Mouse (Mus musculus) erythroblast, embryonic 14.5 days (primary cell): ENCODE measurements around the gene Rps27l. TPM values are rescaled to one million over a fixed set of nuclear protein-coding genes. Genes with fewer than 3 reads are reported as not detected.

Experiments used
- H3K27me3 ChIP-seq: 2 replicates; pipeline ENCODE4 v1.6.1; 2012; ENCODE audit warnings: inconsistent platforms; ENCODE audit not compliant: control insufficient read depth
- H3K36me3 ChIP-seq: 2 replicates; pipeline ENCODE4 v1.6.1; 2012; ENCODE audit warnings: mild to moderate bottlenecking, inconsistent platforms; ENCODE audit not compliant: control insufficient read depth
- H3K4me1 ChIP-seq: 2 replicates; pipeline ENCODE4 v1.6.1; 2012; ENCODE audit warnings: inconsistent platforms; ENCODE audit not compliant: control insufficient read depth
- H3K4me3 ChIP-seq: replicated peaks from 2 replicates; pipeline ENCODE3; 2012; ENCODE audit warnings: moderate library complexity, mild to moderate bottlenecking, inconsistent platforms
- H3K9me3 ChIP-seq: 2 replicates; pipeline ENCODE4 v1.6.1; 2012; ENCODE audit warnings: low read length, inconsistent platforms, mixed read lengths; ENCODE audit not compliant: control insufficient read depth
- GATA1 ChIP-seq: IDR thresholded peaks from 2 replicates; pipeline ENCODE4 v1.6.1; 2012; ENCODE audit warnings: low read length, inconsistent platforms, mixed read lengths
- TAL1 ChIP-seq: IDR thresholded peaks from 3 replicates; pipeline ENCODE4 v1.6.1; 2012; ENCODE audit warnings: low read length, inconsistent platforms, mixed read lengths
- polyA plus RNA-seq: library from polyadenylated mRNA; stranded (reverse); fragments of >175 nt; gene quantifications from 2 replicates; pipeline ENCODE4 v1.2.3, GENCODE M21; 2012

Rps27l gene
- polyA plus RNA-seq, 1 experiment = 12.0 TPM

GRCm38 (mm10) chr9:66933869-66934808 lies 11.7 kb upstream of the Rps27l start:
- no peak for TF ChIP-seq TAL1
- TF ChIP-seq GATA1 = no peak
- H3K4me1 ChIP-seq = peaks cover 2% of the 10 kb centered on the region
- H3K36me3 ChIP-seq = no peaks in the 10 kb centered on the region
- H3K4me3 ChIP-seq = no peak overlapping the region
- H3K27me3 ChIP-seq = no peaks in the 10 kb centered on the region
- H3K9me3 ChIP-seq = no peaks in the 10 kb centered on the region

GRCm38 (mm10) chr9:66937507-66937906 lies 8.4 kb upstream of the Rps27l start:
- Histone ChIP-seq H3K27me3 (peaks cover 2% of the 10 kb centered on the region; the same call in 1 of the 2 replicates), H3K4me3 (no peak overlapping the region), H3K36me3 (no peaks in the 10 kb centered on the region), H3K9me3 (no peaks in the 10 kb centered on the region), H3K4me1 (peaks cover 2% of the 10 kb centered on the region)
- TF ChIP-seq TAL1 (no peak), GATA1 (no peak)

- Histone ChIP-seq H3K4me3 (no peak overlapping the region), H3K36me3 (no peaks in the 10 kb centered on the region), H3K27me3 (peaks cover 2% of the 10 kb centered on the region; the same call in 1 of the 2 replicates), H3K4me1 (peaks cover 2% of the 10 kb centered on the region), H3K9me3 (no peaks in the 10 kb centered on the region)
- TF ChIP-seq TAL1 (no peak), GATA1 (no peak)
These were observed 7.0 kb upstream of the Rps27l start for GRCm38 (mm10) chr9:66938836-66939235.

- no peaks in the 10 kb centered on the region for H3K27me3 ChIP-seq
- H3K36me3 ChIP-seq = peaks cover 20% of the 10 kb centered on the region
- TF ChIP-seq TAL1 = no peak
- TF ChIP-seq GATA1 = no peak
- H3K4me3 ChIP-seq = peak overlapping the region; percentile 96
- peaks cover 30% of the 10 kb centered on the region for H3K4me1 ChIP-seq
- no peaks in the 10 kb centered on the region for H3K9me3 ChIP-seq
These were observed 725 bp upstream of the Rps27l start for GRCm38 (mm10) chr9:66945161-66945560.

GRCm38 (mm10) chr9:66948536-66948935 lies 2.6 kb downstream of the Rps27l start:
- H3K4me1 ChIP-seq = peaks cover 32% of the 10 kb centered on the region
- no peak overlapping the region for H3K4me3 ChIP-seq
- no peaks in the 10 kb centered on the region for H3K27me3 ChIP-seq
- TF ChIP-seq TAL1 (no peak), GATA1 (no peak)
- peaks cover 20% of the 10 kb centered on the region for H3K36me3 ChIP-seq
- H3K9me3 ChIP-seq = no peaks in the 10 kb centered on the region

GRCm38 (mm10) chr9:66952321-66952720 lies 6.4 kb downstream of the Rps27l start:
- Histone ChIP-seq H3K4me3 (no peak overlapping the region), H3K9me3 (no peaks in the 10 kb centered on the region), H3K36me3 (peaks cover 20% of the 10 kb centered on the region), H3K27me3 (no peaks in the 10 kb centered on the region), H3K4me1 (peaks cover 7% of the 10 kb centered on the region)
- TF ChIP-seq TAL1 (no peak), GATA1 (no peak)

GRCm38 (mm10) chr9:66952886-66953285 lies 7.0 kb downstream of the Rps27l start:
- Histone ChIP-seq H3K4me1 (peaks cover 5% of the 10 kb centered on the region), H3K27me3 (no peaks in the 10 kb centered on the region), H3K9me3 (no peaks in the 10 kb centered on the region), H3K4me3 (no peak overlapping the region), H3K36me3 (peaks cover 15% of the 10 kb centered on the region)
- TF ChIP-seq GATA1 (no peak), TAL1 (no peak)

- Histone ChIP-seq H3K36me3 (no peaks in the 10 kb centered on the region), H3K4me1 (no peaks in the 10 kb centered on the region), H3K27me3 (no peaks in the 10 kb centered on the region), H3K4me3 (no peak overlapping the region), H3K9me3 (no peaks in the 10 kb centered on the region)
- TF ChIP-seq TAL1 (no peak), GATA1 (no peak)
These were observed 11.6 kb downstream of the Rps27l start for GRCm38 (mm10) chr9:66957451-66957850.

- Histone ChIP-seq H3K27me3 (no peaks in the 10 kb centered on the region), H3K9me3 (no peaks in the 10 kb centered on the region), H3K4me3 (no peak overlapping the region), H3K36me3 (no peaks in the 10 kb centered on the region), H3K4me1 (no peaks in the 10 kb centered on the region)
- TF ChIP-seq GATA1 = no peak
- TF ChIP-seq TAL1 = no peak
These were observed 15.6 kb downstream of the Rps27l start for GRCm38 (mm10) chr9:66961478-66961877.

- H3K36me3 ChIP-seq = peaks cover 7% of the 10 kb centered on the region
- TF ChIP-seq TAL1 (no peak), GATA1 (no peak)
These were observed 21.6 kb downstream of the Rps27l start for GRCm38 (mm10) chr9:66967492-66967891.

More at GRCm38 (mm10) chr9:66967492-66967891, 21.6 kb downstream of the Rps27l start:
- Histone ChIP-seq H3K9me3 (no peaks in the 10 kb centered on the region), H3K4me3 (no peak overlapping the region), H3K27me3 (no peaks in the 10 kb centered on the region), H3K4me1 (no peaks in the 10 kb centered on the region)
